Mouse (Mus musculus): ENCODE measurements around the gene Acads. TPM values are rescaled to one million over a fixed set of nuclear protein-coding genes. Genes with fewer than 3 reads are reported as not detected.

Gene Acads
- polyA plus RNA-seq, 1 experiment: 220 TPM

- TF ChIP-seq POLR2A (IDR thresholded peaks at IDR 0.05; ENCODE audit: low read depth, low read length): no peak
- TF ChIP-seq CTCF (conservative IDR thresholded peaks at IDR 0.05; ENCODE audit: insufficient read depth, insufficient read length, low read depth, low read length): no peak
- Histone ChIP-seq H3K27ac (ENCODE audit: insufficient read depth, low read depth, low read length) (no peak overlapping the region; the same call in 1 of the 2 replicates), H3K36me3 (ENCODE audit: control insufficient read depth, insufficient read depth, low read length) (peaks cover 6% of the 10 kb centered on the region; the same call in 1 of the 2 replicates), H3K27me3 (replicated peaks; ENCODE audit: control insufficient read depth, insufficient read depth, low read length) (no peaks in the 10 kb centered on the region), H3K4me3 (ENCODE audit: insufficient read depth, low read depth, low read length) (no peak overlapping the region), H3K4me1 (ENCODE audit: control insufficient read depth, insufficient read depth, low read length) (peaks cover 53% of the 10 kb centered on the region)
- 73% methylated on average over 8 of the region's 8 CpGs for WGBS
- DNase-seq: no peak
Measured at GRCm38 (mm10) chr5:115148378-115148777, 29.2 kb upstream of the Acads start.

GRCm38 (mm10) chr5:115147388-115147787 is 28.2 kb upstream of the Acads start:
- DNase-seq: peak; percentile 70
- H3K27ac ChIP-seq (ENCODE audit: insufficient read depth, low read depth, low read length): peak overlapping the region; percentile 61; the same call in 1 of the 2 replicates
- 39% methylated on average over 3 of the region's 3 CpGs for WGBS
- no peaks in the 10 kb centered on the region for H3K27me3 ChIP-seq (replicated peaks; ENCODE audit: control insufficient read depth, insufficient read depth, low read length)
- peaks cover 7% of the 10 kb centered on the region; the same call in 1 of the 2 replicates for H3K36me3 ChIP-seq (ENCODE audit: control insufficient read depth, insufficient read depth, low read length)
- H3K4me1 ChIP-seq (ENCODE audit: control insufficient read depth, insufficient read depth, low read length): peaks cover 43% of the 10 kb centered on the region
- TF ChIP-seq CTCF (conservative IDR thresholded peaks at IDR 0.05; ENCODE audit: insufficient read depth, insufficient read length, low read depth, low read length) (no peak), POLR2A (IDR thresholded peaks at IDR 0.05; ENCODE audit: low read depth, low read length) (no peak)
- H3K4me3 ChIP-seq (ENCODE audit: insufficient read depth, low read depth, low read length): no peak overlapping the region

- Histone ChIP-seq H3K27ac (ENCODE audit: insufficient read depth, low read depth, low read length) (no peak overlapping the region), H3K36me3 (ENCODE audit: control insufficient read depth, insufficient read depth, low read length) (peaks cover 7% of the 10 kb centered on the region; the same call in 1 of the 2 replicates), H3K27me3 (replicated peaks; ENCODE audit: control insufficient read depth, insufficient read depth, low read length) (no peaks in the 10 kb centered on the region), H3K4me3 (ENCODE audit: insufficient read depth, low read depth, low read length) (no peak overlapping the region), H3K4me1 (ENCODE audit: control insufficient read depth, insufficient read depth, low read length) (peaks cover 38% of the 10 kb centered on the region)
- TF ChIP-seq CTCF (conservative IDR thresholded peaks at IDR 0.05; ENCODE audit: insufficient read depth, insufficient read length, low read depth, low read length): no peak
- no peak for DNase-seq
Measured at GRCm38 (mm10) chr5:115146747-115147130, 27.6 kb upstream of the Acads start.

- WGBS: 62% methylated on average over 6 of the region's 6 CpGs
- TF ChIP-seq POLR2A (IDR thresholded peaks at IDR 0.05; ENCODE audit: low read depth, low read length): no peak
- no peak for TF ChIP-seq CTCF (conservative IDR thresholded peaks at IDR 0.05; ENCODE audit: insufficient read depth, insufficient read length, low read depth, low read length)
- no peak for DNase-seq
- Histone ChIP-seq H3K36me3 (ENCODE audit: control insufficient read depth, insufficient read depth, low read length) (peaks cover 7% of the 10 kb centered on the region; the same call in 1 of the 2 replicates), H3K27ac (ENCODE audit: insufficient read depth, low read depth, low read length) (peak overlapping the region; percentile 27; the same call in 1 of the 2 replicates), H3K4me1 (ENCODE audit: control insufficient read depth, insufficient read depth, low read length) (peaks cover 35% of the 10 kb centered on the region), H3K4me3 (ENCODE audit: insufficient read depth, low read depth, low read length) (no peak overlapping the region), H3K27me3 (replicated peaks; ENCODE audit: control insufficient read depth, insufficient read depth, low read length) (no peaks in the 10 kb centered on the region)
Measured at GRCm38 (mm10) chr5:115145976-115146746, 27.0 kb upstream of the Acads start.

GRCm38 (mm10) chr5:115145253-115145968 is 26.3 kb upstream of the Acads start:
- TF ChIP-seq CTCF (conservative IDR thresholded peaks at IDR 0.05; ENCODE audit: insufficient read depth, insufficient read length, low read depth, low read length) (no peak), POLR2A (IDR thresholded peaks at IDR 0.05; ENCODE audit: low read depth, low read length) (no peak)
- DNase-seq: peak; percentile 49
- no peaks in the 10 kb centered on the region for H3K27me3 ChIP-seq (replicated peaks; ENCODE audit: control insufficient read depth, insufficient read depth, low read length)
- peaks cover 7% of the 10 kb centered on the region; the same call in 1 of the 2 replicates for H3K36me3 ChIP-seq (ENCODE audit: control insufficient read depth, insufficient read depth, low read length)
- H3K27ac ChIP-seq (ENCODE audit: insufficient read depth, low read depth, low read length): peak overlapping the region; percentile 27; the same call in 1 of the 2 replicates
- no peak overlapping the region for H3K4me3 ChIP-seq (ENCODE audit: insufficient read depth, low read depth, low read length)
- H3K4me1 ChIP-seq (ENCODE audit: control insufficient read depth, insufficient read depth, low read length): peaks cover 27% of the 10 kb centered on the region
- WGBS: 69% methylated on average over 11 of the region's 11 CpGs

- no peak overlapping the region for H3K27ac ChIP-seq (ENCODE audit: insufficient read depth, low read depth, low read length)
- H3K4me3 ChIP-seq (ENCODE audit: insufficient read depth, low read depth, low read length): no peak overlapping the region
- peaks cover 5% of the 10 kb centered on the region; the same call in 1 of the 2 replicates for H3K36me3 ChIP-seq (ENCODE audit: control insufficient read depth, insufficient read depth, low read length)
- no peak for DNase-seq
- H3K4me1 ChIP-seq (ENCODE audit: control insufficient read depth, insufficient read depth, low read length): peaks cover 19% of the 10 kb centered on the region
- TF ChIP-seq CTCF (conservative IDR thresholded peaks at IDR 0.05; ENCODE audit: insufficient read depth, insufficient read length, low read depth, low read length) (no peak), POLR2A (IDR thresholded peaks at IDR 0.05; ENCODE audit: low read depth, low read length) (no peak)
- 70% methylated on average over 6 of the region's 6 CpGs for WGBS
- no peaks in the 10 kb centered on the region for H3K27me3 ChIP-seq (replicated peaks; ENCODE audit: control insufficient read depth, insufficient read depth, low read length)
Measured at GRCm38 (mm10) chr5:115144471-115144870, 25.3 kb upstream of the Acads start.

GRCm38 (mm10) chr5:115143552-115143951 is 24.4 kb upstream of the Acads start:
- DNase-seq: peak; percentile 38
- no peak overlapping the region for H3K4me3 ChIP-seq (ENCODE audit: insufficient read depth, low read depth, low read length)
- WGBS: 51% methylated on average over 10 of the region's 10 CpGs
- TF ChIP-seq CTCF (conservative IDR thresholded peaks at IDR 0.05; ENCODE audit: insufficient read depth, insufficient read length, low read depth, low read length) (no peak), POLR2A (IDR thresholded peaks at IDR 0.05; ENCODE audit: low read depth, low read length) (no peak)
- no peaks in the 10 kb centered on the region for H3K27me3 ChIP-seq (replicated peaks; ENCODE audit: control insufficient read depth, insufficient read depth, low read length)
- H3K36me3 ChIP-seq (ENCODE audit: control insufficient read depth, insufficient read depth, low read length): peaks cover 5% of the 10 kb centered on the region; the same call in 1 of the 2 replicates
- peaks cover 16% of the 10 kb centered on the region for H3K4me1 ChIP-seq (ENCODE audit: control insufficient read depth, insufficient read depth, low read length)
- H3K27ac ChIP-seq (ENCODE audit: insufficient read depth, low read depth, low read length): peak overlapping the region; percentile 5; the same call in 1 of the 2 replicates

Data from kidney, adult 2 months (tissue).